Mouse (Mus musculus): ENCODE results near the gene Maff. TPM values are rescaled to one million over a fixed set of nuclear protein-coding genes. Genes with fewer than 3 reads are reported as not detected.

Maff gene
- total and polyA plus RNA-seq, 3 experiments, result 9.2 to 15.4 (median 10.5) TPM

DNA sequence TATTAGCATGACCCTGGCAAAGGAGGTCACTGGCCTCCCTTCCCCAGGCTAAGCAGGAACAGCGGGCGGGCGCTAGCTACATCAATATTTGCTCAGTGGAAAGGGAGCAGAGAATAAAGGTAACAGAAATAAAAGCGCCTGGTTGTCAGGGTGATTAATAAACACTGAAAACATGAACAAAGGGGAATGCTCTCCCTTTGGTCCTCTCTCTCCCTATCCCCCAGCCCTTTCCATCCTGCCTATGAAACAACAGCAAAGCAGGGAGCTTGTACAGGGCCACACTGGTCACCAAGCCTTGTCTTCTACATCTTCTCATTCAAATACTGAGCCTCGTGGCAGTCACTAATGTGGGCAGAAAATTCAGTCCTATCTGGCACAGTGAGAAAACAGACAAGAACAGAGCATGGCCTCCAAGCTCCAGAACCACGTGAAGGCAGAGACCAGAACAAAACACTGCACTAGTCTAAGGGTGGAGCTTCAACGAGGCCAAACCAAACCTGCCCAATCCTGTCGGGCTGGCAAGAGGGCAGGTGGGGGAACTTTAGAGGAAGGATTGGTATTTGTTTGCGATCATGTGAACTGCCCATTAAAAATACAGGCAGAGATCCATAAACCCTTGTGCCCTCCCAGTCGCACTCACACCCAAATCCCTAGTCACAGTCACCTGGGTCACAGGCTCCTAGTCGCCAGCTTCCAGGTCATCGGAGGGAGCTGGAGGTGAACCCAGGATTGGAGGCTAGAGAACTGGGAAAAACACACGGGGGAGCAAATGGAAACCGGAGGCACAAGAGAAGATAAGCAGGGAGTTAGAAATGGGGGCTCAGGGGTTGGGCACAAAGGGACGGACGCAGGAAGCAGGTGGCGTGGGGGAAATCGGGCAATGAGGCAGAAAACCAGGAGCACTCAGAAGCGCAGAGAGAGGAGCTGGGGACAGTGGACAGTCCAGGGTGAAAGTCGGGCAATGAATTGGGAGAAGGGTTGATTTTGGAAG is 19.2 kb upstream of the Maff start (continued):
- no peak for TF ChIP-seq CHD2 (IDR thresholded peaks at IDR 0.05; ENCODE audit: low read length)
- peak; percentile 68 for TF ChIP-seq USF1 (IDR thresholded peaks at IDR 0.05; ENCODE audit: low read depth, low read length)
- TF ChIP-seq UBTF (IDR thresholded peaks at IDR 0.05; ENCODE audit: low read depth, low read length), result no peak
- no peak for TF ChIP-seq E2F4 (IDR thresholded peaks at IDR 0.05; ENCODE audit: insufficient replicate concordance, low read depth, low read length)
- peak; percentile 98 for TF ChIP-seq SIN3A (IDR thresholded peaks at IDR 0.05; ENCODE audit: low read length)
- TF ChIP-seq ZNF384 (IDR thresholded peaks at IDR 0.05; ENCODE audit: low read depth, low read length), result no peak
- TF ChIP-seq POLR2A (IDR thresholded peaks at IDR 0.05; ENCODE audit: low read depth, low read length), result peak; percentile 55
- no peak for TF ChIP-seq MAZ (IDR thresholded peaks at IDR 0.05; ENCODE audit: low read depth, low read length)
- TF ChIP-seq IRF4 (IDR thresholded peaks at IDR 0.05; ENCODE audit: low read depth, low read length), result 0 out of 2 replicates have a peak, but pooled peaks have one; percentile 17
- no peak for TF ChIP-seq RCOR1 (conservative IDR thresholded peaks at IDR 0.05; ENCODE audit: low read depth, low read length)
- TF ChIP-seq TBP (conservative IDR thresholded peaks at IDR 0.05; ENCODE audit: low read depth, low read length), result peak; percentile 77
- no peak for TF ChIP-seq NRF1 (IDR thresholded peaks at IDR 0.05; ENCODE audit: low read depth, low read length)
- peak; percentile 99 for TF ChIP-seq MAX (IDR thresholded peaks at IDR 0.05; ENCODE audit: low read length)

DNA sequence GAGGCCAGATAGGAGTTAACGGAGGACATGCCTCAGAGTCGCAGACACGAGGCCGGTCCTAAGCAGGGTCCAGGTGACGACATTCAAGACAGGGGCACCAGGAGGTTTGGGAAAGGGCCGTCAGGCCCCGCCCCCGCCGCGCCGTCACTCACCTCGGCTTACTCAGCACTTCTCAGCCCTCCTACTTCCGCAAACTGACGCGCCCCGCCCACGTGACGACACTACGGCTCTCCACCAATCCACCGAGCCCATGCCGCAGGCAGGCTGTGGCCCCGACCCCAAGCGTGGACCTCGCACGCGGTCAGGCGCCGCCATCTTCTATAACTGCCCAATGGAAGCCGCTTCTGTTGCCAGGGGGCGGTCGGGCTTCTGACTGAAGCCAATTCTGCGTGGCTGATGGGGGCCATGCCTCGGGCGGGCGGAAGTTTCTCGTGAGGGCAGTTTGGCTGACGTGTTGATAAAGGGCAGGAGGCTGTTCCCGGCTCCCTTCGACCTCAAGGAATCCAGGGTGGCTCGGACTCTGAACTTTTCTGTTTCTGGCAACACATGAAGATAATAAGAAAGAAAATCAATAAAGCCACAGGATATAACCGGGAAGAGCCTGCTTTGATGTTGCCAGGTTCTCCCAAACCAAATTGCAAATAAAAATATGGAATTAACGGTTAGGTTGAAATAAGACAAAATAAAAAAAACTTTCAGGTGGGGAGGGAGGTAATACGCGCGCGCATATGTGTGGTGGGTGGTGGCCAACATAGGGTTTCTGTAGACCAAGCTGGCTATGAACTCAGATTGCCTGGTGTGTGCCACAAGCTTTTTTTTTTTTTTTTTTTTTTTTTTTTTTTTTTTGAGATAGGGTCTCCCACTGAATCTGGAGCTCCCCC is 18.1 kb upstream of the Maff start, which contains the start of gene Pla2g6:
TSS of gene Pla2g6 (minus strand) at position 333 of the 881 bp plus-strand sequence.
- peak within 1 kb of the TSS; percentile 91 for H3K9ac ChIP-seq (ENCODE audit: insufficient read depth, low read depth)
- no peaks in the 10 kb centered on the region for H3K27me3 ChIP-seq (replicated peaks)
- DNase-seq (ENCODE audit: extremely low read depth), result peak; percentile 99
- dilution Hi-C loops (cut with MboI; ENCODE audit: extremely low pct_ligation_motif_present, extremely low pct_unique_long_range_greater_than_20kb, low sequenced_read_pairs), result no loop called here
- H3K27ac ChIP-seq (ENCODE audit: insufficient read depth, low read depth), result peak within 1 kb of the TSS; percentile 91
- H3K9me3 ChIP-seq (replicated peaks; ENCODE audit: low read length), result no peaks in the 10 kb centered on the region
- H3K79me2 ChIP-seq (replicated peaks; ENCODE audit: control insufficient read depth, extremely low read depth, insufficient read depth, poor library complexity, severe bottlenecking), result peaks cover 20% of the 10 kb centered on the region
- H3K4me3 ChIP-seq (replicated peaks in 1 of 3; ENCODE audit: low read depth in 2 of 3, low read length in 2 of 3, poor library complexity in 1 of 3), result peak within 1 kb of the TSS; percentile 76 to 91 (median 79)
- in situ Hi-C loops (cut with MboI; ENCODE audit: low pct_ligation_motif_present, low pct_unique_long_range_greater_than_20kb, low sequenced_read_pairs), result loop anchor here (25.0 kb wide), 1 partner anchor 416 kb away; the partner anchor contains the start of gene Pdxp
- peak within 1 kb of the TSS; percentile 95 for H3K4me2 ChIP-seq (ENCODE audit: insufficient read depth, low read depth, poor library complexity, severe bottlenecking)
- peaks cover 0 to 3% of the 10 kb centered on the region in 2 experiments for H3K36me3 ChIP-seq (replicated peaks in 1 of 2; ENCODE audit: control insufficient read depth in 1 of 2, insufficient read depth in 1 of 2, low read length in 1 of 2)
- H3K4me1 ChIP-seq (ENCODE audit: control insufficient read depth in 1 of 2, insufficient read depth in 2 of 2), result peaks cover 20 to 59% of the 10 kb centered on the region in 2 experiments
- TF ChIP-seq GABPA (IDR thresholded peaks at IDR 0.05; ENCODE audit: insufficient replicate concordance, low read depth, low read length) (no peak), USF1 (IDR thresholded peaks at IDR 0.05; ENCODE audit: low read depth, low read length) (peak; percentile 89), JUN (IDR thresholded peaks at IDR 0.05; ENCODE audit: insufficient read depth, low read depth, low read length) (no peak), ZC3H11A (IDR thresholded peaks at IDR 0.05; ENCODE audit: low read depth, low read length) (no peak), MAZ (IDR thresholded peaks at IDR 0.05; ENCODE audit: low read depth, low read length) (peak; percentile 52; the same call in 1 of the 2 replicates), CTCF (conservative IDR thresholded peaks at IDR 0.05 in 1 of 2, IDR thresholded peaks at IDR 0.05 in 1 of 2; ENCODE audit: low read depth in 2 of 2, low read length in 2 of 2) (no peak), TCF12 (IDR thresholded peaks at IDR 0.05; ENCODE audit: low read depth, low read length) (peak; percentile 32; the same call in 1 of the 2 replicates), UBTF (IDR thresholded peaks at IDR 0.05; ENCODE audit: low read depth, low read length) (no peak), HCFC1 (IDR thresholded peaks at IDR 0.05; ENCODE audit: low read depth, low read length) (peak; percentile 84), RAD21 (IDR thresholded peaks at IDR 0.05; ENCODE audit: low read depth, low read length) (no peak), MYC (IDR thresholded peaks at IDR 0.05; ENCODE audit: low read depth, low read length) (peak; percentile 99), EP300 (IDR thresholded peaks at IDR 0.05; ENCODE audit: low read length) (no peak), MAX (IDR thresholded peaks at IDR 0.05; ENCODE audit: low read length) (peak; percentile 99), ZKSCAN1 (IDR thresholded peaks at IDR 0.05; ENCODE audit: borderline replicate concordance, low read depth, low read length) (no peak), NRF1 (IDR thresholded peaks at IDR 0.05; ENCODE audit: low read depth, low read length) (peak; percentile 64), POLR2AphosphoS2 (IDR thresholded peaks at IDR 0.05; ENCODE audit: low read depth, low read length) (no peak), ETS1 (conservative IDR thresholded peaks at IDR 0.05; ENCODE audit: low read depth, low read length) (peak; percentile 76), NELFE (IDR thresholded peaks at IDR 0.05; ENCODE audit: low read depth, low read length) (no peak; the same call in none of the 2 replicates), ZMIZ1 (IDR thresholded peaks at IDR 0.05; ENCODE audit: low read depth, low read length) (no peak), E2F4 (IDR thresholded peaks at IDR 0.05; ENCODE audit: insufficient replicate concordance, low read depth, low read length) (no peak), MAFK (IDR thresholded peaks at IDR 0.05; ENCODE audit: insufficient replicate concordance, low read length) (peak; percentile 98), KAT2A (IDR thresholded peaks at IDR 0.05; ENCODE audit: insufficient replicate concordance, low read length) (peak; percentile 46; the same call in 1 of the 2 replicates), PAX5 (IDR thresholded peaks at IDR 0.05; ENCODE audit: low read length) (no peak), ELF1 (IDR thresholded peaks at IDR 0.05; ENCODE audit: low read depth, low read length) (peak; percentile 99), IRF4 (IDR thresholded peaks at IDR 0.05; ENCODE audit: low read depth, low read length) (peak; percentile 54; the same call in 1 of the 2 replicates)
